In genomic region chr10:81177958-81178712, GRCm38 (mm10) we compare ENCODE assay signal across 7 mouse cellular contexts. TPM values are rescaled to one million over a fixed set of nuclear protein-coding genes. Genes with fewer than 3 reads are reported as not detected.
DNase-seq lines count a peak whose midpoint lies in the region; ATAC-seq and TF ChIP-seq lines count a peak whose summit lies in the region.

No protein-coding gene starts in this region.

- no peaks in the 10 kb centered on the region for H3K9me3 ChIP-seq in megakaryocyte, embryonic 14.5 days
- H3K9me3 ChIP-seq in forebrain, embryonic 12.5 days, result no peaks in the 10 kb centered on the region
- H3K9me3 ChIP-seq in intestine, embryonic 16.5 days (ENCODE audit: control insufficient read depth, low read length), result no peaks in the 10 kb centered on the region

- no peak for TF ChIP-seq POLR2A in olfactory bulb, adult 2 months (IDR thresholded peaks at IDR 0.05; ENCODE audit: insufficient read depth, low read depth, low read length)

- DNase-seq in urinary bladder, postnatal 25 days (ENCODE audit: low spot score), result no peak
- DNase-seq in adrenal gland, postnatal 14 days, result no peak

- H3K27me3 ChIP-seq in megakaryocyte, embryonic 14.5 days (replicated peaks), result no peaks in the 10 kb centered on the region
- H3K27me3 ChIP-seq in forebrain, embryonic 12.5 days, result no peaks in the 10 kb centered on the region
- no peaks in the 10 kb centered on the region for H3K27me3 ChIP-seq in intestine, embryonic 16.5 days (replicated peaks; ENCODE audit: control insufficient read depth, insufficient read depth, low read length)

- H3K4me2 ChIP-seq in forebrain, embryonic 12.5 days, result peak overlapping the region; percentile 97
- H3K4me2 ChIP-seq in intestine, embryonic 16.5 days (ENCODE audit: low read depth, low read length), result peak overlapping the region; percentile 92

- H3K27ac ChIP-seq in forebrain, embryonic 12.5 days, result peak overlapping the region; percentile 95; the same call in 1 of the 2 replicates
- peak overlapping the region; percentile 77 for H3K27ac ChIP-seq in intestine, embryonic 16.5 days (ENCODE audit: low read length)
- no peak overlapping the region for H3K27ac ChIP-seq in olfactory bulb, adult 2 months (ENCODE audit: insufficient read depth, low read depth, low read length)

- TF ChIP-seq CTCF in olfactory bulb, adult 2 months (IDR thresholded peaks at IDR 0.05; ENCODE audit: insufficient read depth, low read depth, low read length), result no peak

- no peak for ATAC-seq in megakaryocyte, adult 5-6 weeks (ENCODE audit: poor library complexity, severe bottlenecking)
- ATAC-seq in forebrain, embryonic 12.5 days (ENCODE audit: low FRiP score), result no peak
- ATAC-seq in intestine, embryonic 16.5 days, result no peak

- peak overlapping the region; percentile 99 for H3K9ac ChIP-seq in forebrain, embryonic 12.5 days
- peak overlapping the region; percentile 89 for H3K9ac ChIP-seq in intestine, embryonic 16.5 days (ENCODE audit: low read depth, low read length)

- peak overlapping the region; percentile 98 for H3K4me3 ChIP-seq in megakaryocyte, embryonic 14.5 days (replicated peaks)
- peak overlapping the region; percentile 100 for H3K4me3 ChIP-seq in forebrain, embryonic 12.5 days (replicated peaks)
- peak overlapping the region; percentile 70 for H3K4me3 ChIP-seq in intestine, embryonic 16.5 days (ENCODE audit: low read length)
- H3K4me3 ChIP-seq in olfactory bulb, adult 2 months (ENCODE audit: insufficient read depth, low read depth, low read length), result peak overlapping the region; percentile 92

- H3K36me3 ChIP-seq in megakaryocyte, embryonic 14.5 days (replicated peaks; ENCODE audit: low read length), result peaks cover 54% of the 10 kb centered on the region
- peaks cover 53% of the 10 kb centered on the region for H3K36me3 ChIP-seq in forebrain, embryonic 12.5 days (replicated peaks)
- H3K36me3 ChIP-seq in intestine, embryonic 16.5 days (ENCODE audit: control insufficient read depth, insufficient read depth, low read length), result peaks cover 43% of the 10 kb centered on the region

- 72% methylated on average over 14 of the region's 14 CpGs for WGBS in forebrain, embryonic 12.5 days
- 57% methylated on average over 14 of the region's 14 CpGs for WGBS in intestine, embryonic 16.5 days
- WGBS in olfactory bulb, adult 2 months, result 56% methylated on average over 14 of the region's 14 CpGs

- peaks cover 85% of the 10 kb centered on the region for H3K4me1 ChIP-seq in megakaryocyte, embryonic 14.5 days
- H3K4me1 ChIP-seq in forebrain, embryonic 12.5 days, result peaks cover 60% of the 10 kb centered on the region
- H3K4me1 ChIP-seq in intestine, embryonic 16.5 days (ENCODE audit: control insufficient read depth, insufficient read depth, low read length), result peaks cover 52% of the 10 kb centered on the region
- H3K4me1 ChIP-seq in olfactory bulb, adult 2 months (ENCODE audit: control insufficient read depth, insufficient read depth, low read length), result peaks cover 38% of the 10 kb centered on the region

RNA-seq across cellular contexts. Expression of gene Eef2, which starts 1.7 kb away (rescaled TPM):
- 439 and 1,295 TPM in 2 replicates for polyA plus RNA-seq in megakaryocyte, embryonic 14.5 days (2012; ENCODE audit: insufficient read depth, low replicate concordance)
- total RNA-seq in megakaryocyte, adult 5-6 weeks (2015), result 394 and 408 TPM in 2 replicates
- 983 and 1,066 TPM in 2 replicates for total RNA-seq in megakaryocyte, adult 5-6 weeks (2017)
- polyA plus RNA-seq in forebrain, embryonic 12.5 days (2016; fragmentation: Nextera tagmentation; extraction: Ambion mirVana), result 518 and 540 TPM in 2 replicates
- 526 and 531 TPM in 2 replicates for polyA plus RNA-seq in intestine, embryonic 16.5 days (2015; fragmentation: Nextera tagmentation; extraction: Ambion mirVana)
- 423 and 2,167 TPM in 2 replicates for polyA plus RNA-seq in olfactory bulb, adult 2 months (2012; ENCODE audit: insufficient read depth, insufficient read length, low replicate concordance, missing spikeins)
- 1,390 and 1,511 TPM in 2 replicates for total RNA-seq in adrenal gland, postnatal 14 days (2021)

RNA-seq across cellular contexts. Expression of gene Dapk3, which starts 4.7 kb away (rescaled TPM):
- polyA plus RNA-seq in megakaryocyte, embryonic 14.5 days (2012; ENCODE audit: insufficient read depth, low replicate concordance), result 168 TPM in 2 replicates
- 9.8 and 12.7 TPM in 2 replicates for total RNA-seq in megakaryocyte, adult 5-6 weeks (2015)
- total RNA-seq in megakaryocyte, adult 5-6 weeks (2017), result 27.5 and 36.6 TPM in 2 replicates
- polyA plus RNA-seq in forebrain, embryonic 12.5 days (2016; fragmentation: Nextera tagmentation; extraction: Ambion mirVana), result 62.8 and 67.4 TPM in 2 replicates
- 15.4 and 47.6 TPM in 2 replicates for polyA plus RNA-seq in intestine, embryonic 16.5 days (2015; fragmentation: Nextera tagmentation; extraction: Ambion mirVana)
- not detected in 2 replicates for polyA plus RNA-seq in olfactory bulb, adult 2 months (2012; ENCODE audit: insufficient read depth, insufficient read length, low replicate concordance, missing spikeins)
- 58.3 and 62.2 TPM in 2 replicates for total RNA-seq in adrenal gland, postnatal 14 days (2021)

RNA-seq across cellular contexts. Expression of gene 4930442H23Rik, which starts 5.5 kb away (rescaled TPM):
- polyA plus RNA-seq in megakaryocyte, embryonic 14.5 days (2012; ENCODE audit: insufficient read depth, low replicate concordance), result not detected in 2 replicates
- not detected in 2 replicates for total RNA-seq in megakaryocyte, adult 5-6 weeks (2015)
- not detected in 2 replicates for total RNA-seq in megakaryocyte, adult 5-6 weeks (2017)
- not detected in 2 replicates for polyA plus RNA-seq in forebrain, embryonic 12.5 days (2016; fragmentation: Nextera tagmentation; extraction: Ambion mirVana)
- not detected in 2 replicates for polyA plus RNA-seq in intestine, embryonic 16.5 days (2015; fragmentation: Nextera tagmentation; extraction: Ambion mirVana)
- polyA plus RNA-seq in olfactory bulb, adult 2 months (2012; ENCODE audit: insufficient read depth, insufficient read length, low replicate concordance, missing spikeins), result not detected in 2 replicates
- not detected in 2 replicates for total RNA-seq in adrenal gland, postnatal 14 days (2021)

RNA-seq across cellular contexts. Expression of gene Pias4, which starts 10.4 kb away (rescaled TPM):
- 95.2 and 184 TPM in 2 replicates for polyA plus RNA-seq in megakaryocyte, embryonic 14.5 days (2012; ENCODE audit: insufficient read depth, low replicate concordance)
- total RNA-seq in megakaryocyte, adult 5-6 weeks (2015), result 10.1 and 13.7 TPM in 2 replicates
- 12.9 and 13.3 TPM in 2 replicates for total RNA-seq in megakaryocyte, adult 5-6 weeks (2017)
- polyA plus RNA-seq in forebrain, embryonic 12.5 days (2016; fragmentation: Nextera tagmentation; extraction: Ambion mirVana), result 51.6 and 52.9 TPM in 2 replicates
- polyA plus RNA-seq in intestine, embryonic 16.5 days (2015; fragmentation: Nextera tagmentation; extraction: Ambion mirVana), result 52.5 and 54.4 TPM in 2 replicates
- not detected in 2 replicates for polyA plus RNA-seq in olfactory bulb, adult 2 months (2012; ENCODE audit: insufficient read depth, insufficient read length, low replicate concordance, missing spikeins)
- 27.3 and 28.3 TPM in 2 replicates for total RNA-seq in adrenal gland, postnatal 14 days (2021)

RNA-seq across cellular contexts. Expression of gene Nmrk2, which starts 23.7 kb away (rescaled TPM):
- polyA plus RNA-seq in megakaryocyte, embryonic 14.5 days (2012; ENCODE audit: insufficient read depth, low replicate concordance), result not detected in 2 replicates
- not detected in 2 replicates for total RNA-seq in megakaryocyte, adult 5-6 weeks (2015)
- total RNA-seq in megakaryocyte, adult 5-6 weeks (2017), result not detected in 2 replicates
- not detected in 2 replicates for polyA plus RNA-seq in forebrain, embryonic 12.5 days (2016; fragmentation: Nextera tagmentation; extraction: Ambion mirVana)
- 0.17 TPM in 1 of 2 replicates, not detected in the other for polyA plus RNA-seq in intestine, embryonic 16.5 days (2015; fragmentation: Nextera tagmentation; extraction: Ambion mirVana)
- polyA plus RNA-seq in olfactory bulb, adult 2 months (2012; ENCODE audit: insufficient read depth, insufficient read length, low replicate concordance, missing spikeins), result not detected in 2 replicates
- total RNA-seq in adrenal gland, postnatal 14 days (2021), result not detected in 2 replicates
